Mouse (Mus musculus): Measurements from ENCODE around the gene Homer1. TPM values are rescaled to one million over a fixed set of nuclear protein-coding genes. Genes with fewer than 3 reads are reported as not detected.

Gene Homer1
- total and polyA plus RNA-seq, 3 experiments, result 14.6 to 32.2 (median 16.2) TPM

DNA sequence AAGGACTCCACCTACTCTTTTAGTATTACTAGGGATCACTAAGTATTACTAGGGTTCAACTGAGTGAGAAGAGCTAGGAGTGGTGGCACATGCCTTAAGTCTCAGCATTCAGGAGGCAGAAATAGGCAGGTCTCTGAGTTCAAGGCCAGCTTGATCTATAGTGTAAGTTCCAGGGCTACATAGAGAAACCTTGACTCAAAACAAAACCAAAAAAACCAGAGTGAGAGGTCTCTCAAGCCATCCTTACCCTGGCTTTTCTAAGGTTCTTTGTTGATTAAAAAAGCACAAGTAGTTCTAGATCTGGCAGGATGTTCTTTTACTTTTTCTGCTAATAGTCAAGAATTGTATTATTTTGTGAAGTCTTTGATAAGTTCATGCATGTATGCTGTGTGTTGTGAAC lies 13.1 kb downstream of the Homer1 start:
- TF ChIP-seq MYC (IDR thresholded peaks at IDR 0.05; ENCODE audit: low read depth, low read length), result 0 out of 2 replicates have a peak, but pooled peaks have one; percentile 27
- TF ChIP-seq IRF4 (IDR thresholded peaks at IDR 0.05; ENCODE audit: low read depth, low read length), result peak; percentile 88
- TF ChIP-seq JUND (conservative IDR thresholded peaks at IDR 0.05; ENCODE audit: low read depth, low read length), result peak; percentile 86
- TF ChIP-seq EP300 (IDR thresholded peaks at IDR 0.05; ENCODE audit: low read length), result peak; percentile 51; the same call in 1 of the 2 replicates
- peak; percentile 44; the same call in 1 of the 2 replicates for TF ChIP-seq JUN (IDR thresholded peaks at IDR 0.05; ENCODE audit: insufficient read depth, low read depth, low read length)
- no peak for TF ChIP-seq CHD2 (IDR thresholded peaks at IDR 0.05; ENCODE audit: low read length)
- no peaks in the 10 kb centered on the region for H3K36me3 ChIP-seq (replicated peaks in 1 of 2; ENCODE audit: control insufficient read depth in 1 of 2, insufficient read depth in 1 of 2, low read length in 1 of 2)
- dilution Hi-C loops (cut with MboI; ENCODE audit: extremely low pct_ligation_motif_present, extremely low pct_unique_long_range_greater_than_20kb, low sequenced_read_pairs), result no loop called here
- peak overlapping the region; percentile 41; the same call in 1 of the 2 replicates for H3K4me2 ChIP-seq (ENCODE audit: insufficient read depth, low read depth, poor library complexity, severe bottlenecking)
- no peak for DNase-seq (ENCODE audit: extremely low read depth)
- in situ Hi-C loops (cut with MboI; ENCODE audit: low pct_ligation_motif_present, low pct_unique_long_range_greater_than_20kb, low sequenced_read_pairs), result no loop called here
- no peaks in the 10 kb centered on the region for H3K27me3 ChIP-seq (replicated peaks)
- no peak overlapping the region for H3K9ac ChIP-seq (ENCODE audit: insufficient read depth, low read depth)
- peaks cover 10% of the 10 kb centered on the region; the same call in 1 of the 2 replicates for H3K79me2 ChIP-seq (replicated peaks; ENCODE audit: control insufficient read depth, extremely low read depth, insufficient read depth, poor library complexity, severe bottlenecking)
- H3K27ac ChIP-seq (ENCODE audit: insufficient read depth, low read depth), result no peak overlapping the region
- no peak overlapping the region for H3K4me3 ChIP-seq (replicated peaks in 1 of 3; ENCODE audit: low read depth in 2 of 3, low read length in 2 of 3, poor library complexity in 1 of 3)
- H3K9me3 ChIP-seq (replicated peaks; ENCODE audit: low read length), result no peaks in the 10 kb centered on the region
- H3K4me1 ChIP-seq (ENCODE audit: control insufficient read depth in 1 of 2, insufficient read depth in 2 of 2), result peaks cover 4 to 50% of the 10 kb centered on the region in 2 experiments; a peak in 3 of 4 replicates

DNA sequence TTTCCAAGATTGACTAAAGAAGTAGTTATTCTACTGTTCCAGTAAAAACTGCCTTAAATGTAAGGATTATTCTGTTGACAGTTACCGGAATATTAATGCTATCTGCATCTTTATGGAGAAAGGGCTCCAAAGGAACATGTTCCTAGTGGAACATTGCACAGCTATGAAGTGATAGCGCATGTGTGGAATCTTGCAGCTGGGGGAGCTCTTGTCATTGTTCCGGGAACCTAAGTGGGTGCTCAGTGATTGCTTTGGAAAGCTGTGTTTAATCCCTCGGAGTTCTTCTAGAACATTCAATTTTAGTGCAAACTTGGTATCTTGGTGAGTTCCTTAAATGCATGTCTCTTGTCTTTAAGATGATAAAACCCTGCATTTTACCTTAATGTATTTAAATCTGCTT lies 14.9 kb downstream of the Homer1 start:
- Histone ChIP-seq H3K27ac (ENCODE audit: insufficient read depth, low read depth) (no peak overlapping the region), H3K79me2 (replicated peaks; ENCODE audit: control insufficient read depth, extremely low read depth, insufficient read depth, poor library complexity, severe bottlenecking) (peaks cover 10% of the 10 kb centered on the region; the same call in 1 of the 2 replicates), H3K4me1 (ENCODE audit: control insufficient read depth in 1 of 2, insufficient read depth in 2 of 2) (peaks cover 4 to 36% of the 10 kb centered on the region in 2 experiments; a peak in 3 of 4 replicates), H3K36me3 (replicated peaks in 1 of 2; ENCODE audit: control insufficient read depth in 1 of 2, insufficient read depth in 1 of 2, low read length in 1 of 2) (no peaks in the 10 kb centered on the region), H3K4me2 (ENCODE audit: insufficient read depth, low read depth, poor library complexity, severe bottlenecking) (no peak overlapping the region), H3K4me3 (replicated peaks in 1 of 3; ENCODE audit: low read depth in 2 of 3, low read length in 2 of 3, poor library complexity in 1 of 3) (no peak overlapping the region), H3K9me3 (replicated peaks; ENCODE audit: low read length) (no peaks in the 10 kb centered on the region), H3K9ac (ENCODE audit: insufficient read depth, low read depth) (no peak overlapping the region), H3K27me3 (replicated peaks) (no peaks in the 10 kb centered on the region)
- TF ChIP-seq ZKSCAN1 (IDR thresholded peaks at IDR 0.05; ENCODE audit: borderline replicate concordance, low read depth, low read length) (no peak), ZC3H11A (IDR thresholded peaks at IDR 0.05; ENCODE audit: low read depth, low read length) (no peak), ELF1 (IDR thresholded peaks at IDR 0.05; ENCODE audit: low read depth, low read length) (no peak)
- in situ Hi-C loops (cut with MboI; ENCODE audit: low pct_ligation_motif_present, low pct_unique_long_range_greater_than_20kb, low sequenced_read_pairs) (no loop called here), dilution Hi-C loops (cut with MboI; ENCODE audit: extremely low pct_ligation_motif_present, extremely low pct_unique_long_range_greater_than_20kb, low sequenced_read_pairs) (no loop called here)
- DNase-seq (ENCODE audit: extremely low read depth), result no peak

- Histone ChIP-seq H3K36me3 (replicated peaks in 1 of 2; ENCODE audit: control insufficient read depth in 1 of 2, insufficient read depth in 1 of 2, low read length in 1 of 2) (peaks cover 0 to 2% of the 10 kb centered on the region in 2 experiments), H3K9ac (ENCODE audit: insufficient read depth, low read depth) (no peak overlapping the region), H3K4me2 (ENCODE audit: insufficient read depth, low read depth, poor library complexity, severe bottlenecking) (no peak overlapping the region), H3K27ac (ENCODE audit: insufficient read depth, low read depth) (no peak overlapping the region), H3K79me2 (replicated peaks; ENCODE audit: control insufficient read depth, extremely low read depth, insufficient read depth, poor library complexity, severe bottlenecking) (peaks cover 10% of the 10 kb centered on the region), H3K4me1 (ENCODE audit: control insufficient read depth in 1 of 2, insufficient read depth in 2 of 2) (no peaks in the 10 kb centered on the region; a peak in 1 of 4 replicates), H3K27me3 (replicated peaks) (no peaks in the 10 kb centered on the region), H3K9me3 (replicated peaks; ENCODE audit: low read length) (no peaks in the 10 kb centered on the region), H3K4me3 (replicated peaks in 1 of 3; ENCODE audit: low read depth in 2 of 3, low read length in 2 of 3, poor library complexity in 1 of 3) (no peak overlapping the region)
- DNase-seq (ENCODE audit: extremely low read depth), result no peak
- TF ChIP-seq E2F4 (IDR thresholded peaks at IDR 0.05; ENCODE audit: insufficient replicate concordance, low read depth, low read length), result no peak
- no peak for TF ChIP-seq SMC3 (IDR thresholded peaks at IDR 0.05; ENCODE audit: low read depth, low read length)
- no peak for TF ChIP-seq USF1 (IDR thresholded peaks at IDR 0.05; ENCODE audit: low read depth, low read length)
- no peak for TF ChIP-seq ZNF384 (IDR thresholded peaks at IDR 0.05; ENCODE audit: low read depth, low read length)
- in situ Hi-C loops (cut with MboI; ENCODE audit: low pct_ligation_motif_present, low pct_unique_long_range_greater_than_20kb, low sequenced_read_pairs) (no loop called here), dilution Hi-C loops (cut with MboI; ENCODE audit: extremely low pct_ligation_motif_present, extremely low pct_unique_long_range_greater_than_20kb, low sequenced_read_pairs) (no loop called here)
These were observed 20.7 kb downstream of the Homer1 start for GRCm38 (mm10) chr13:93320089-93320488.

Measured in CH12.LX (cell line).